In the genomic region with DNA sequence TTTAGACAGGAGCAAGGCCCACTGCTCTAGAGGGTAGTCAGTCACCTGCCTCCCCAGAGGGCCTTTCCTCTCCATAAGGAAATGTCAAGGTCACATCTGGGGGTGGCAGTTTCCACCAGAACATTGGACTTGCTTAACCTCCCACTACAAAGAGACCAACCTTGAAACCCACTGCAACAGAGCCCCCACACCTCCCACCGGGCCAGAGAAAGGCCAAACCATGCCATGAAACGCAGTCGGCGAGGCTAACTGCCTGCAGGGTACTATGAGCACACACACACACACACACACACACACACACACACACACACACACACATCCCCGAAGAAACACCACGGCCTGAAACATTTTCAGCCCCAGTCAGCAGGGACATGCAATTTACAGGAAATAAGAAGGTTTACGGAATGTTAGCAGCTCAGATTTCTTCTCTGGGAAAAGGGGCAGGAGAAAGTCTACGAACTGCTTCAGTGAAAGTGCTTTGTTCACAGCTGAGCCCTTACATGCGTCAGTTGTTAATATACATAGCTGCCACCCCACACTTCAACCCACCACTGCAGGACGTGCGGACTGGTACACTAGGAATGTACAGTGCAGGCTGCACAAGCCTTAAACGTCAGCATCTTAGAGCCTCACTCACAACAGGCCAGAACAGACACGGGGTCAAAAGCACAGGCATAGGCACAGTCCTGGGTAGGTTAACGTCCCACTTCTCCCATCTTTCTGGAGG, we compare ENCODE assay signal across 7 mouse cellular contexts. TPM values are rescaled to one million over a fixed set of nuclear protein-coding genes. Genes with fewer than 3 reads are reported as not detected.
DNase-seq lines count a peak whose midpoint lies in the region; ATAC-seq and TF ChIP-seq lines count a peak whose summit lies in the region.

No protein-coding gene starts in this region.

- no peaks in the 10 kb centered on the region for H3K36me3 ChIP-seq in spleen, adult 2 months (ENCODE audit: control insufficient read depth, insufficient read depth, low read length)
- H3K36me3 ChIP-seq in embryonic facial prominence, embryonic 13.5 days: no peaks in the 10 kb centered on the region
- no peaks in the 10 kb centered on the region for H3K36me3 ChIP-seq in hindbrain, embryonic 16.5 days (ENCODE audit: control insufficient read depth, insufficient read depth, low read length)
- H3K36me3 ChIP-seq in midbrain, embryonic 10.5 days: no peaks in the 10 kb centered on the region

- H3K9me3 ChIP-seq in embryonic facial prominence, embryonic 13.5 days: no peaks in the 10 kb centered on the region
- H3K9me3 ChIP-seq in hindbrain, embryonic 16.5 days (ENCODE audit: control insufficient read depth, low read length): no peaks in the 10 kb centered on the region
- no peaks in the 10 kb centered on the region for H3K9me3 ChIP-seq in midbrain, embryonic 10.5 days (replicated peaks)

- H3K27me3 ChIP-seq in spleen, adult 2 months (ENCODE audit: control insufficient read depth, insufficient read depth, low read length): peaks cover 5% of the 10 kb centered on the region
- H3K27me3 ChIP-seq in embryonic facial prominence, embryonic 13.5 days: peaks cover 20% of the 10 kb centered on the region
- 0 out of 2 replicates have a peak, but pooled peaks cover 2% of the 10 kb centered on the region for H3K27me3 ChIP-seq in hindbrain, embryonic 16.5 days (replicated peaks; ENCODE audit: control insufficient read depth, insufficient read depth, low read length)
- peaks cover 49% of the 10 kb centered on the region for H3K27me3 ChIP-seq in midbrain, embryonic 10.5 days (ENCODE audit: low read depth, poor library complexity, severe bottlenecking)

- no peak for DNase-seq in spleen, adult 2 months (ENCODE audit: low read depth in 1 of 2, low spot score in 2 of 2)
- DNase-seq in spleen, postnatal 36 days (ENCODE audit: low spot score in 2 of 2): no peak
- DNase-seq in midbrain, embryonic 10.5 days (ENCODE audit: low spot score): peak; percentile 16
- peak; percentile 76 for DNase-seq in telencephalon, adult 2 months (ENCODE audit: low read depth, low spot score)
- no peak for DNase-seq in thymus, postnatal 10 days (ENCODE audit: low spot score in 2 of 2)

- 0 out of 2 replicates have a peak, but pooled peaks cover 2% of the 10 kb centered on the region for H3K4me1 ChIP-seq in spleen, adult 2 months (ENCODE audit: control insufficient read depth, insufficient read depth, insufficient read length)
- H3K4me1 ChIP-seq in embryonic facial prominence, embryonic 13.5 days: peaks cover 41% of the 10 kb centered on the region
- H3K4me1 ChIP-seq in hindbrain, embryonic 16.5 days (ENCODE audit: control insufficient read depth, insufficient read depth, low read depth, low read length): peaks cover 21% of the 10 kb centered on the region
- H3K4me1 ChIP-seq in midbrain, embryonic 10.5 days: peaks cover 37% of the 10 kb centered on the region

- H3K4me3 ChIP-seq in spleen, adult 2 months (ENCODE audit: extremely low read depth, insufficient read depth, insufficient read length): no peak overlapping the region; the same call in 1 of the 2 replicates
- H3K4me3 ChIP-seq in embryonic facial prominence, embryonic 13.5 days: peak overlapping the region; percentile 84
- peak overlapping the region; percentile 84 for H3K4me3 ChIP-seq in hindbrain, embryonic 16.5 days (ENCODE audit: low read length)
- H3K4me3 ChIP-seq in midbrain, embryonic 10.5 days: peak overlapping the region; percentile 81

- peak; percentile 48; the same call in 1 of the 2 replicates for ATAC-seq in embryonic facial prominence, embryonic 13.5 days (ENCODE audit: insufficient number of reproducible peaks, insufficient read depth, low FRiP score, low TSS enrichment, low read depth)
- peak; percentile 28 for ATAC-seq in hindbrain, embryonic 16.5 days

- H3K9ac ChIP-seq in embryonic facial prominence, embryonic 13.5 days: peak overlapping the region; percentile 93
- peak overlapping the region; percentile 97 for H3K9ac ChIP-seq in hindbrain, embryonic 16.5 days (ENCODE audit: low read depth, low read length)

- TF ChIP-seq CTCF in spleen, adult 2 months (IDR thresholded peaks at IDR 0.05; ENCODE audit: extremely low read depth, insufficient read depth, insufficient read length, insufficient replicate concordance): no peak

- H3K4me2 ChIP-seq in embryonic facial prominence, embryonic 13.5 days: peak overlapping the region; percentile 72
- peak overlapping the region; percentile 73 for H3K4me2 ChIP-seq in hindbrain, embryonic 16.5 days (ENCODE audit: low read length)

- no peak for TF ChIP-seq POLR2A in spleen, adult 2 months (IDR thresholded peaks at IDR 0.05; ENCODE audit: low read depth, low read length)

- H3K27ac ChIP-seq in spleen, adult 2 months (ENCODE audit: insufficient read depth, low read length): 0 out of 2 replicates have a peak overlapping the region, but pooled peaks have one; percentile 28
- H3K27ac ChIP-seq in embryonic facial prominence, embryonic 13.5 days: peak overlapping the region; percentile 89
- H3K27ac ChIP-seq in hindbrain, embryonic 16.5 days (ENCODE audit: low read depth, low read length): peak overlapping the region; percentile 92
- no peak overlapping the region for H3K27ac ChIP-seq in midbrain, embryonic 10.5 days (replicated peaks)

- WGBS in spleen, adult 2 months: 79% methylated on average over 14 of the region's 14 CpGs
- WGBS in embryonic facial prominence, embryonic 13.5 days: 4% methylated on average over 14 of the region's 14 CpGs
- 13% methylated on average over 14 of the region's 14 CpGs for WGBS in hindbrain, embryonic 16.5 days
- 55% methylated on average over 14 of the region's 14 CpGs for WGBS in midbrain, embryonic 10.5 days

RNA-seq across cellular contexts. Expression of gene Mras, which starts 2.1 kb away (rescaled TPM):
- 8.3 and 9.1 TPM in 2 replicates for polyA plus RNA-seq in spleen, adult 2 months (2012; rRNA removed)
- 28.3 and 31.2 TPM in 2 replicates for polyA plus RNA-seq in embryonic facial prominence, embryonic 13.5 days (2015; fragmentation: Nextera tagmentation; extraction: Ambion mirVana)
- polyA plus RNA-seq in hindbrain, embryonic 16.5 days (2015; fragmentation: Nextera tagmentation; extraction: Ambion mirVana): 53.1 and 53.4 TPM in 2 replicates
- 8.0 and 11.7 TPM in 2 replicates for polyA plus RNA-seq in midbrain, embryonic 10.5 days (2016; fragmentation: Nextera tagmentation; extraction: Ambion mirVana)

RNA-seq across cellular contexts. Expression of gene Nme9, which starts 16.2 kb away (rescaled TPM):
- polyA plus RNA-seq in spleen, adult 2 months (2012; rRNA removed): 0.57 and 0.94 TPM in 2 replicates
- 0.32 TPM in 1 of 2 replicates, not detected in the other for polyA plus RNA-seq in embryonic facial prominence, embryonic 13.5 days (2015; fragmentation: Nextera tagmentation; extraction: Ambion mirVana)
- 0.73 and 1.0 TPM in 2 replicates for polyA plus RNA-seq in hindbrain, embryonic 16.5 days (2015; fragmentation: Nextera tagmentation; extraction: Ambion mirVana)
- not detected in 2 replicates for polyA plus RNA-seq in midbrain, embryonic 10.5 days (2016; fragmentation: Nextera tagmentation; extraction: Ambion mirVana)

Comparison
In these comparisons a context has a peak if more than half of its experiments do, and no peak if none do; other contexts are left out.
1. DNase-seq: peak in midbrain, embryonic 10.5 days (single experiment) and telencephalon, adult 2 months (single experiment); none in spleen, adult 2 months (0 of 2), spleen, postnatal 36 days (0 of 2) and thymus, postnatal 10 days (0 of 2).